Mouse (Mus musculus) lung, adult 2 months (tissue): ENCODE measurements around the gene Slc7a7. TPM values are rescaled to one million over a fixed set of nuclear protein-coding genes. Genes with fewer than 3 reads are reported as not detected.
A peak's percentile ranks its signal among the peaks of the same experiment; 100 is the strongest.

Source experiments
- DNase-seq: peaks from one replicate; pipeline ENCODE4 v3.0.0; 2022
- H3K4me1 ChIP-seq: fragments of 200-500 bp; 2 replicates; pipeline ENCODE4 v1.6.1; 2011; ENCODE audit warnings: low read length; ENCODE audit not compliant: control insufficient read depth, insufficient read depth
- H3K4me3 ChIP-seq: fragments of 200-500 bp; replicated peaks from 2 replicates; pipeline ENCODE3; 2011; ENCODE audit warnings: low read depth, mild to moderate bottlenecking, control low read depth, low read length; ENCODE audit errors: extremely low read depth
- CTCF ChIP-seq: fragments of 200-500 bp; IDR thresholded peaks from 2 replicates; pipeline ENCODE4 v1.5.1; 2011; ENCODE audit warnings: mild to moderate bottlenecking, low read length, control low read depth; ENCODE audit not compliant: insufficient read depth
- POLR2A ChIP-seq: fragments of 200-500 bp; IDR thresholded peaks from 2 replicates; pipeline ENCODE4 v1.6.1; 2011; ENCODE audit warnings: low read depth, mild to moderate bottlenecking, control low read depth, low read length, borderline replicate concordance; ENCODE audit errors: extremely low read depth
- WGBS: fragments of 180-500 bp; shearing (Covaris S2); methylation state at CpG from one replicate; pipeline ENCODE4 v1.1.7; 2018; 5-methylcytosine and 5-hydroxymethylcytosine counted together
- polyA plus RNA-seq: library from polyadenylated mRNA; depleted of rRNA; stranded (reverse); fragments of >200 nt; gene quantifications from 2 replicates; pipeline ENCODE4 v1.2.3, GENCODE M21; 2012

Slc7a7 gene
- polyA plus RNA-seq, 1 experiment = 29.2 TPM

DNA sequence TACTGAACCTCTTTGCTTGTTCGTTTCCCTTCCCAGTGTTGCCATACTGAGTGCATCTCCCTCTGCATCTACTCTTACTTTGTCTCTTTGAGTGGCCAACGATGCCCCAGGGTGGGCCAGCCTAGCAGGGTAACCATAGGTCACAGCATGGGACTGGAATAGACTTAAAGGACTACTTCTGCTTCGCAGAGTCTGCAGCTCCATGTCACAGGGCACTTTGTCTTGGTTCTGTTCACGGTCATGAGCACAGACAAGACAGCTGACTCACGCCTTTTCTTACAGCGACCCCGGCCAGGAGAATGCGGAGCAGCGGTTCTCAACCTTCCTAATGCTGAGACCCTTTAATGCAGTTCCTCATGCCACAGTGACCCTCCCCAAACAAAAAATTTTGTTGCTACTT is 34.9 kb downstream of the Slc7a7 start:
- H3K4me3 ChIP-seq = no peak overlapping the region
- 83% methylated on average over 9 of the region's 9 CpGs for WGBS
- H3K4me1 ChIP-seq = no peaks in the 10 kb centered on the region; the same call in 1 of the 2 replicates
- TF ChIP-seq CTCF (no peak), POLR2A (no peak)
- DNase-seq = no peak

DNA sequence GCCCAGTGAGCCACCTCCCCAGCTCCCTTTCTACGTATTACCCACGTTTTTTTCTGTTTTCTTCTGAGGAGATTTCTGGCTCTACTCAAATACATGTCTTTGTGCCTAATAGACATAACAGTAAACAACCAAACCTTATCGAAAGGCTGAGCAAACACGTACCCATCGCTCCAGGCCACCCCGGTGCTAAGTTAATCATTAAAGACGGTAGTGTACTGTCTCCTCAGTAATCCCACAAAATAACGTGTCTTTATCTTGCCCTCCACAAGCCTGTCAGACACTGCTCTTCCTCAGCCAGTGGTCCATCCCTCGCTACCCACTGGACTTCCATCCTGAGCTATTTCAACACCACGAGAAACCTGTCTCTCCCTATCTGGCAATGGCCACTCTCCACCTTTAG is 35.8 kb downstream of the Slc7a7 start:
- no peaks in the 10 kb centered on the region; the same call in 1 of the 2 replicates for H3K4me1 ChIP-seq
- TF ChIP-seq CTCF (no peak), POLR2A (no peak)
- no peak for DNase-seq
- 73% methylated on average over 10 of the region's 10 CpGs for WGBS
- no peak overlapping the region for H3K4me3 ChIP-seq

DNA sequence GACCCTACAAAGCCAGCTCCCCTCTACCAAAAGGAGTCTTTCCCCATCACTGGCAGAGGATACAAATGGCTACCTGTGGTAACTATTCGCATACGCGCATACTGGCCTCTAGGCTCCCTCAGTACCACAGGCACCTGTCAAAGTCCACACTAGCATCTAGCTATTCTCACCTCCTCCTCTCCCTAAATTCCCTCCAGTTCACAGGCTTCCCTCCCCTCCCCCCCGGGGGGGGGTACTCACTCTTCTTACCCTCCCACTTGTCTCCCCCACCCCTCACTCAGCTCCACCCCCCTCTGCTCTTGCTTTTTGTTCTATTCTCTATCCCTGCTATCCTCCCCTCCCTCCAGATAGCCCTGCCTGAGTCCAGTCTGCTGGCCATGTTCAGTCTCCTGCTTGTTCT is 37.0 kb downstream of the Slc7a7 start:
- no peaks in the 10 kb centered on the region; the same call in 1 of the 2 replicates for H3K4me1 ChIP-seq
- TF ChIP-seq POLR2A (no peak), CTCF (no peak)
- H3K4me3 ChIP-seq = no peak overlapping the region
- WGBS = 79% methylated on average over 4 of the region's 4 CpGs
- DNase-seq = no peak

DNA sequence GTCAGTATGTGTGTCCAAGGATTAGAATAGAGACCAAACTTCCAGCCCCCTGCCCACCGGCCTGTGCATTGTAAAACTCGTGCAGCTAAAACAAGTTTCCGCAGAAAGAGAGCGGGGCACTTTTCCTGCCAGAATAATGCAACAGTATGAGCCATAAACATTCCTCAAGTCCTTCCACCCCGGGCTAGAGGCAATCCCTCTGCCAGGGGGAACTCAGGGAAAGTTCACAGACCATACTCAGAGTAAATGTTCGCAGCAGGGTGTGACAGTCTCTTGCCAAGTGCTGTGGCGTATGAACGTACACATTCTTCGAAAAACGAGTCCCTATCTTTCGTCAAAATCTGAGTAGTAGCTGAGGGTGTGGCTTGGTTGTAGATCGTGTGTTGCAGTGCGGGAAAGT is 38.0 kb downstream of the Slc7a7 start:
- Histone ChIP-seq H3K4me3 (no peak overlapping the region), H3K4me1 (no peaks in the 10 kb centered on the region; the same call in 1 of the 2 replicates)
- TF ChIP-seq CTCF (no peak), POLR2A (no peak)
- DNase-seq = no peak
- WGBS = 47% methylated on average over 13 of the region's 13 CpGs

DNA sequence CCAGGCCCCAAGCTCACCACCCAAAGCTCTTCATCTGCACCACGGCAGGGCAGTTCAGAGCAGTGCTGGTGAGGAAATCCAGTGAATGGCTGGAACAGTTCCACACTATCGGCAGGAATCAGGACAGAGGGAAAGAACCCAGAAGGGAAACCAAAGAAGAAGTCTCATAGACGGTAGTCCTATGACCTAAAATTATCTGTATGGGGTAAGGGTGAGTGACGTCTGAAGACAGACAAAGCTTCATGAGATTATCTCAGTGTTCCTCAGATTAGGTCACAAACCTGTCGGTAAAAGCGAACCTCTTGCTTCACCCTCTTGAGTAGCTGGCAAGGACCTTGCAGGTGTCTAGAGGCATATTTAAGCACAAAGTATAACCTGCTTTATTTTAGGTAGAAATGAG is 40.4 kb downstream of the Slc7a7 start:
- DNase-seq = no peak
- Histone ChIP-seq H3K4me3 (no peak overlapping the region), H3K4me1 (no peaks in the 10 kb centered on the region)
- 51% methylated on average over 6 of the region's 6 CpGs for WGBS
- TF ChIP-seq CTCF = no peak
- no peak for TF ChIP-seq POLR2A

DNA sequence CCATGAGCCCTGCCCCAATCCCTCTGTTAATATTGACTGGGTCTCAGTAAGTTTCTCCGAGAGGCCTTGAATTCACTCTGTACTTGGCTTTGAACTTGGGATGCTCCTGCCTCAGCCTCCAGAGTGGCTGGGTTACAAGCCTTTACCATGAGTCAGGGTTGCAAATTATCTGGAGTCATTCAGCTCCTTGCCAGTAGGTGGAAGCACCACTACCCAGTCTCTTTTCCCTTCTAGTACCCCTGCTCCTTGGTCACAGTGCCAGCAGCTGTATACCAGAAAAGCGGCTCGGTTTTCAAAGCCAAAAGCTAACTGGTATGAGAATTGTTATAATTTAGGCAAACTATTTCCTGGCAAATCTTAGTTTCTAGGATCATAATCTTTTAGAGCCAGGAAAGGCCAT is 41.7 kb downstream of the Slc7a7 start:
- DNase-seq = peak; percentile 41

DNA sequence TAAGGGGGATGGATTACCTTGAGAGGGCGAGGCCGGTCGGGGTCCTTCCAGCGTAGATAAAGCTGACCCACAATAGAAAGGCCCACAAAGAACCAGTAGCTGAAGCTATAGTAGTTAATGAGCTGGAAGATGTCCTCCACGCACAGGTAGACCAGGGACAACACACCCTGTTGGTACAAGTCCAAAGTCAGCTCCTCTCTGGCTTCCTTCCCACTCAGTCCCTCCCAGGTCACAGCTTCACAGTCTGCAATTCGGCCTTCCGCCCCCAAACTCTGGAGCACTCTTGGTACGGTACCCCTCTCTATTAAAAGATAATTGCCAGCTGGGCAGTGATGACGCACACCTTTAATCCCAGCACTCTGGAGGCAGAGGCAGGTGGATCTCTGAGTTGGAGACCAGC is 44.7 kb downstream of the Slc7a7 start:
- WGBS = 92% methylated on average over 9 of the region's 9 CpGs
- no peak overlapping the region for H3K4me3 ChIP-seq
- no peaks in the 10 kb centered on the region for H3K4me1 ChIP-seq
- DNase-seq = no peak
- TF ChIP-seq CTCF (no peak), POLR2A (no peak)

More for the DNA sequence above, 41.7 kb downstream of the Slc7a7 start:
- Histone ChIP-seq H3K4me3 (no peak overlapping the region), H3K4me1 (no peaks in the 10 kb centered on the region)
- WGBS = 59% methylated on average over 3 of the region's 3 CpGs
- TF ChIP-seq POLR2A (no peak), CTCF (peak; percentile 54)

DNA sequence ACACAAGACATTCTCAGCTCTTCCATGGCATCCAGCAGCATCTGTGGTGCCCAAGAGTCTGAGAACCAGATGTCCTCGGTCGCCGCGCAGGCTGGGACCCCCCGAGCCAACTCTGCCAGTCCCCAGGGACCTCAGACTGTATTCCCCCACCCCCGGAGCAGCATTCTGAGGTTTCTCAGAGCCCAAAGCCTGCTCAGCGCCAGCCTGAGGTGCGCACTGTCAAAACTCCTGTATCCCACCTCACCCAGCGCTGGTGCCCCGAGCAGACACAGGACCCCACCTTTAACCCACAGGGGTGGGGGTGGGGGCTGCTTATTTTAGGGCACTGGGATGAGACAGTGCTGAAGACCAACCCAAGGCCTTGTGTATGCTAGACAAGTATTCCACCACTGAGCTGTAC is 46.1 kb downstream of the Slc7a7 start:
- Histone ChIP-seq H3K4me1 (no peaks in the 10 kb centered on the region), H3K4me3 (no peak overlapping the region)
- WGBS = 95% methylated on average over 10 of the region's 10 CpGs
- no peak for DNase-seq
- TF ChIP-seq POLR2A (no peak), CTCF (no peak)

DNA sequence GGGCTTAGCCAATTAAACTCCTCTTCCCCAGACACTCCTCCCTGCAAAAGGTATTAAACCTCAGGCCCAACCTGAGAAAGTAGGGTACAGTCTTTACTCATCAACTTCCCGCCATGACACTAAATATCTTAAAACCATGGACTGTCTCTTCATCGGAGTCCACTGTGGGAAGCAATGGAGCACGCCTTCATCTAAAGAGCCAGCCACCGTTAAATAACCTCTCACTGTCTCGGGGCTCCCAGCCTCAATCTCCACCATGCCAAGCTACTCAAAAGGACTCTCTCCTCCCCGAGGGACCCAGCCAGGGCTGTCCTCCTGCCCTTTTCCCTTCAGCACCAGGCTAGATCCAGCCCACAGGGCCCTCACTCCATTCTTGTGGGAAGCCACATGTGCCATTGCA is 47.0 kb downstream of the Slc7a7 start:
- 96% methylated on average over 6 of the region's 6 CpGs for whole genome bisulfite sequencing
- Histone ChIP-seq H3K4me3 (no peak overlapping the region), H3K4me1 (no peaks in the 10 kb centered on the region)
- TF ChIP-seq CTCF (no peak), POLR2A (no peak)
- no peak for DNase-seq

DNA sequence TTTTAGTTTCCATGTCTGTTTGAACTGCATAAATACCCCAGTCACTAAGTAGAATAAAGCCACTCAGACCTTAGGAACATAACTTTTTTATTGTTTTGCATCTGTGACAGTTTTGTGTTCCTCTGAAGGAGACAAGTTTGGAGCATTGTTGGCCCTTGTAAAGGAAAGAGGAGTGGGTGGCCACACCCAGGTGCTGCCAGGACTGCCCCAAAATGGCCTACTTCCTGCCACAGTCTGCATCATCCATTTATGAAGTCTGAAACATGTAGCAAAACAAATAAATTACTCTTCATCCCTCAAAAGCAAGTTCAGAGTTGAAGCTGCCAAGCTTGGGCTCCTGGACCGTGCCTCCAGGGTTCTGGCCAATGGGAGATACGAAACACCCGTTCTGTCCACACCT is 48.2 kb downstream of the Slc7a7 start:
- WGBS = 88% methylated on average over 3 of the region's 3 CpGs
- H3K4me3 ChIP-seq = no peak overlapping the region
- no peak for DNase-seq
- TF ChIP-seq CTCF (no peak), POLR2A (no peak)
- H3K4me1 ChIP-seq = no peaks in the 10 kb centered on the region; the same call in 1 of the 2 replicates
